Mouse (Mus musculus) brain, embryonic 14.5 days (tissue): ENCODE results near the gene Mapt. TPM values are rescaled to one million over a fixed set of nuclear protein-coding genes. Genes with fewer than 3 reads are reported as not detected.
A peak's percentile ranks its signal among the peaks of the same experiment; 100 is the strongest.

Experiments used
- DNase-seq: peaks from one replicate; pipeline ENCODE4 v3.0.0-alpha.2; 2011; ENCODE audit warnings: low read depth
- CTCF ChIP-seq: fragments of 200-500 bp; IDR thresholded peaks from 2 replicates; pipeline ENCODE4 v1.5.1; 2012; ENCODE audit warnings: inconsistent platforms, mild to moderate bottlenecking, moderate library complexity, borderline replicate concordance; ENCODE audit not compliant: insufficient read depth, insufficient read length; ENCODE audit errors: extremely low read depth
- POLR2A ChIP-seq: fragments of 200-500 bp; IDR thresholded peaks from 2 replicates; pipeline ENCODE4 v1.6.1; 2012; ENCODE audit warnings: mild to moderate bottlenecking, inconsistent platforms, borderline replicate concordance; ENCODE audit not compliant: poor library complexity, insufficient read depth, insufficient read length, severe bottlenecking; ENCODE audit errors: extremely low read depth
- polyA plus RNA-seq: library from polyadenylated mRNA; depleted of rRNA; stranded (reverse); fragments of >200 nt; gene quantifications from 2 replicates; pipeline ENCODE4 v1.2.3, GENCODE M21; 2012; rRNA removed

The Mapt gene
- polyA plus RNA-seq, 1 experiment: 557 TPM

GRCm38 (mm10) chr11:104332105-104332504, 100.9 kb downstream of the Mapt start:
- DNase-seq: peak; percentile 26
- no peak for TF ChIP-seq CTCF
- no peak for TF ChIP-seq POLR2A

- DNase-seq: no peak
- TF ChIP-seq CTCF (no peak), POLR2A (no peak)
Observed at GRCm38 (mm10) chr11:104334115-104334514, 102.9 kb downstream of the Mapt start.

GRCm38 (mm10) chr11:104334946-104335345, 103.8 kb downstream of the Mapt start:
- TF ChIP-seq POLR2A: no peak
- no peak for TF ChIP-seq CTCF
- DNase-seq: no peak

- TF ChIP-seq POLR2A: no peak
- peak; percentile 22; the same call in 1 of the 2 replicates for TF ChIP-seq CTCF
- peak; percentile 47 for DNase-seq
Observed at GRCm38 (mm10) chr11:104346931-104347330, 115.7 kb downstream of the Mapt start.

- DNase-seq: no peak
- TF ChIP-seq POLR2A (no peak), CTCF (no peak)
Observed at GRCm38 (mm10) chr11:104361790-104362189, 130.6 kb downstream of the Mapt start.

- no peak for TF ChIP-seq POLR2A
- no peak for DNase-seq
Observed at GRCm38 (mm10) chr11:104362704-104363103, 131.5 kb downstream of the Mapt start.

- TF ChIP-seq POLR2A (no peak), CTCF (no peak)
- DNase-seq: no peak
Observed at GRCm38 (mm10) chr11:104363823-104364600, 132.8 kb downstream of the Mapt start.

GRCm38 (mm10) chr11:104367486-104368190, 136.4 kb downstream of the Mapt start:
- TF ChIP-seq CTCF: no peak
- no peak for DNase-seq

GRCm38 (mm10) chr11:104376291-104376690, 145.1 kb downstream of the Mapt start:
- no peak for DNase-seq

GRCm38 (mm10) chr11:104379635-104380034, 148.4 kb downstream of the Mapt start:
- peak; percentile 20 for DNase-seq

More at GRCm38 (mm10) chr11:104376291-104376690, 145.1 kb downstream of the Mapt start:
- no peak for TF ChIP-seq CTCF
- TF ChIP-seq POLR2A: no peak

More at GRCm38 (mm10) chr11:104379635-104380034, 148.4 kb downstream of the Mapt start:
- TF ChIP-seq POLR2A: no peak
- TF ChIP-seq CTCF: peak; percentile 24; the same call in 1 of the 2 replicates

Other genes with a start within 250 kb of the Mapt start
- gene Crhr1, start 98.5 kb upstream of the Mapt start, polyA plus RNA-seq: 9.9 and 10.2 TPM in 2 replicates
- gene Sppl2c, start 45.1 kb upstream of the Mapt start, polyA plus RNA-seq: not detected in 2 replicates
- 129 and 133 TPM in 2 replicates for gene Kansl1, start 237.5 kb downstream of the Mapt start, polyA plus RNA-seq